Mouse (Mus musculus) bone marrow macrophage, adult 2 months (primary cell): Measurements from ENCODE around the gene Lgals9. TPM values are rescaled to one million over a fixed set of nuclear protein-coding genes. Genes with fewer than 3 reads are reported as not detected.
A peak's percentile ranks its signal among the peaks of the same experiment; 100 is the strongest.

Source experiments
- H3K27ac ChIP-seq: 2 replicates; pipeline ENCODE4 v1.5.1; 2012; ENCODE audit warnings: low read depth, low read length; ENCODE audit not compliant: insufficient read depth
- H3K4me1 ChIP-seq: 2 replicates; pipeline ENCODE4 v1.6.1; 2012; ENCODE audit warnings: low read length; ENCODE audit not compliant: control insufficient read depth, insufficient read depth
- H3K4me3 ChIP-seq: 2 replicates; pipeline ENCODE4 v1.5.1; 2012; ENCODE audit warnings: mild to moderate bottlenecking, low read length, moderate library complexity; ENCODE audit not compliant: insufficient read depth
- CTCF ChIP-seq: IDR thresholded peaks from 2 replicates; pipeline ENCODE4 v1.5.1; 2012; ENCODE audit warnings: low read depth, mild to moderate bottlenecking, low read length, moderate library complexity
- POLR2A ChIP-seq: IDR thresholded peaks from 2 replicates; pipeline ENCODE4 v1.6.1; 2012; ENCODE audit warnings: mild to moderate bottlenecking, low read depth, low read length, borderline replicate concordance
- polyA plus RNA-seq: library from polyadenylated mRNA; stranded (reverse); fragments of >200 nt; gene quantifications from 2 replicates; pipeline ENCODE4 v1.2.4, GENCODE M21; 2012; ENCODE audit not compliant: missing spikeins, insufficient read depth, insufficient read length

Lgals9 gene
- polyA plus RNA-seq, 1 experiment: 145 TPM

- H3K27ac ChIP-seq: no peak overlapping the region
- H3K4me3 ChIP-seq: no peak overlapping the region
- peak; percentile 93 for TF ChIP-seq CTCF
- TF ChIP-seq POLR2A: no peak
- no peaks in the 10 kb centered on the region for H3K4me1 ChIP-seq
These were observed 28.5 kb downstream of the Lgals9 start for GRCm38 (mm10) chr11:78956260-78956659.

DNA sequence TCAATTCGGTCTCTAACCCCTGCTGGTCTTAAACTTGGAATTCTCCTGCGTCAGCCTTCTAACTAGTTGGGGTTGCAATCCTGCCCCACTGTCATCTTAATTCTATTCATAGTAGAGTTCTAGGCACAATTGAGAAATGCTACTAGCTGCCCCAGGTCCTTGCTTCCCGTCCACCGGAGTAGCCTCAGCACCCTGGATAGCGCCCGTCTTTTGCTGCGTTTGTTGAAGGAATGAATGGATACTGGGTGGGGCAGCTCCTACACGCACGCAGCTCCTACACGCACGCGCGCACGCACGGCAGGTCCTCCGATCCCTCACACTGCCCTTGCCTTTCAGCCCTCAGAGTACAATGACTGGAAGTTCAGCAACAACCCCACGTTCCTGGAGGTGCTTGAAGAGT, 32.3 kb downstream of the Lgals9 start:
- Histone ChIP-seq H3K27ac (no peak overlapping the region), H3K4me3 (no peak overlapping the region), H3K4me1 (peaks cover 11% of the 10 kb centered on the region)
- TF ChIP-seq POLR2A (no peak), CTCF (no peak)

DNA sequence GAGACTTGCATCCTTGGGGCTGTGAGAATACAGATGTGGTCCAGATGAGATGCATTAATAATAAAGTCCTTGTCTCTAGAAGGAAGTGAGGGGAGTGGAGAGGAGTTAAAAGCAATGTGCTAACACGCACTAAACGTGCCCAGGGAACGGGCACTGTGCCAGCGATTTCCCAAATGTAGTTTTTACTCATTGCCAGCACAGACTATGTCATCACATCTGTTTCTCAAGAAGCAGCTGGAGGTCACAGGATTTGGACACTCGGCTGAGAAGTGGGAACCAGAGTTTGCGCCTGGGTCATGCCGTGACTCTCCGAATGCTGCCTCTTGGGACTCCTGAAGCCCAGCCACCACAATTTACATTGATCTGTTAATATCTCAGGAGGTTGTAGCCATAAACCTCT, 34.4 kb downstream of the Lgals9 start:
- Histone ChIP-seq H3K4me1 (peaks cover 11% of the 10 kb centered on the region), H3K4me3 (no peak overlapping the region), H3K27ac (no peak overlapping the region)
- TF ChIP-seq POLR2A (no peak), CTCF (no peak)

- Histone ChIP-seq H3K4me3 (no peak overlapping the region), H3K4me1 (no peaks in the 10 kb centered on the region), H3K27ac (no peak overlapping the region)
- TF ChIP-seq CTCF (no peak), POLR2A (no peak)
These were observed 41.7 kb downstream of the Lgals9 start for GRCm38 (mm10) chr11:78943083-78943482.

- no peak overlapping the region for H3K4me3 ChIP-seq
- peaks cover 9% of the 10 kb centered on the region for H3K4me1 ChIP-seq
- no peak for TF ChIP-seq POLR2A
- H3K27ac ChIP-seq: no peak overlapping the region
These were observed 49.6 kb downstream of the Lgals9 start for GRCm38 (mm10) chr11:78935178-78935577.

- H3K4me1 ChIP-seq: peaks cover 9% of the 10 kb centered on the region
- no peak overlapping the region for H3K27ac ChIP-seq
- no peak overlapping the region for H3K4me3 ChIP-seq
- TF ChIP-seq CTCF: no peak
These were observed 50.0 kb downstream of the Lgals9 start for GRCm38 (mm10) chr11:78934727-78935126.

GRCm38 (mm10) chr11:78934307-78934706, 50.4 kb downstream of the Lgals9 start:
- H3K27ac ChIP-seq: no peak overlapping the region
- H3K4me1 ChIP-seq: peaks cover 9% of the 10 kb centered on the region
- no peak overlapping the region for H3K4me3 ChIP-seq
- TF ChIP-seq CTCF (no peak), POLR2A (no peak)

DNA sequence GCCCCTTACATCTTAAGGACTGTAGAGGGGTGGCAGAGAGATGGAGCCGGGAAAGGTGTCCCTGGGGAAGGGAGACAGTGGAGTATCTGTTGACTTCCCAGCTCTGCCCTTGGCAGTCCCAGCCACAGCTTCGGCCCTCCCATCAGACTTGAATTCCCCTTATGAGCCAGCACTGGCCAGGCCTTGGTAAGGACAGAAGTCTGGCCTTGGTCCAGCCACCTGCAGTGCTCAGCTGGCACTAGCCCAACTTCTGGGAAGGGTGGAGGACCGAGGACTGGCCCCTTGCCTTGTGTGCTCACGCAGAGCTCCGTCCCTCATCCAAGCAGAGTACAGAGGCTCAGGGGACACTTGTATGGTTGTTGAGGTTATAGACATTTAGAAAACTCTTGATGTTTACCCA, 55.4 kb downstream of the Lgals9 start:
- no peak overlapping the region for H3K27ac ChIP-seq
- TF ChIP-seq POLR2A: no peak
- no peak for TF ChIP-seq CTCF
- no peaks in the 10 kb centered on the region for H3K4me1 ChIP-seq

GRCm38 (mm10) chr11:78924916-78925315, 59.8 kb downstream of the Lgals9 start:
- Histone ChIP-seq H3K4me3 (peak overlapping the region; percentile 43), H3K4me1 (peaks cover 10% of the 10 kb centered on the region), H3K27ac (no peak overlapping the region)
- no peak for TF ChIP-seq CTCF
- no peak for TF ChIP-seq POLR2A

More for the DNA sequence above, 55.4 kb downstream of the Lgals9 start:
- no peak overlapping the region for H3K4me3 ChIP-seq

- Histone ChIP-seq H3K4me3 (no peak overlapping the region), H3K4me1 (peaks cover 15% of the 10 kb centered on the region), H3K27ac (no peak overlapping the region)
- TF ChIP-seq POLR2A (no peak), CTCF (no peak)
These were observed 60.6 kb downstream of the Lgals9 start for GRCm38 (mm10) chr11:78924111-78924510.

DNA sequence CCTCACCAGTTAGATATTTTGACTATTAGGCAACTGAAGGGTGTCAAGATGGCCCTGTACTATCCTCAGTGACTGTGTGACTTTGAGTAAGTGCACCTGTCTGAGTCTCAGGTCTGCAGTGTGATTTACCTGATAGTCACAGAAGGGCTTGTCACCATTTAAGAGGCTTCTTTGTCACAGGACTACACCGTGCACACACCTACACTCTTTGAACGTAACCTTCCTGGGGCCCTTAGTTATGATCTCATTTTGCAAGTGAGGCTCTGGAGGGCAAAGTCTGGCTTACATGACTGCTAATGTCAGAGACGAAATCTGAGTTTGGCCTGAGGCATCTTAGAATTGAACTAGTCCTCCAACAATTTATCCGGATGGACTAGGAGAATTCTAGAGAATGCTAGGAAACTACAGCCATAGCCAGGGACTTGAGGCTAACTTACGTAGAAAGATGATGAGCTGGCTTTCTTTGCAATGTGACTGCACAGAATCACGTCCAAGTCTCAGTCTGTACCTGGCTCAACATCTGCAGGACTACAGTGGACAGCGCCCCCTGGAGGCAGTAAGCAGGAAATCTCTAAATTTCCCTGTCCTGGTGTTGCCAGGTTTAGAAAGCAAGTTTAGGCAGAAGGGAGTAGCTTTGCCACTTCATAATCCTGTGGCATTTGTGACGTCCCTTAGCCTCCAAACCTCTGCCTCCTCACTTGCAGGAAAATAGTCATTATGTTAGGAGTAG, 61.9 kb downstream of the Lgals9 start:
- Histone ChIP-seq H3K4me1 (peaks cover 17% of the 10 kb centered on the region), H3K4me3 (no peak overlapping the region), H3K27ac (no peak overlapping the region)
- TF ChIP-seq CTCF: peak; percentile 74
- TF ChIP-seq POLR2A: no peak
